Mouse (Mus musculus) CH12.LX (cell line): ENCODE results near the gene Acss1. TPM values are rescaled to one million over a fixed set of nuclear protein-coding genes. Genes with fewer than 3 reads are reported as not detected.

ENCODE experiments used
- DNase-seq: peaks from one replicate; pipeline ENCODE4 v3.0.0-alpha.2; 2013; ENCODE audit errors: extremely low read depth
- H3K27ac ChIP-seq: 2 replicates; pipeline ENCODE4 v1.5.1; 2012; ENCODE audit warnings: low read depth, mild to moderate bottlenecking, control low read depth, moderate library complexity; ENCODE audit not compliant: insufficient read depth
- H3K27me3 ChIP-seq: replicated peaks from 2 replicates; pipeline ENCODE3; 2012; ENCODE audit warnings: inconsistent platforms
- H3K36me3 ChIP-seq, 2 experiments: replicated peaks in 1 of 2; 2 replicates each; pipeline versions ENCODE3 to v1.6.1; 2012; ENCODE audit warnings: inconsistent platforms in 1 of 2, low read length in 1 of 2, mild to moderate bottlenecking in 1 of 2, mixed read lengths in 1 of 2, moderate library complexity in 1 of 2; ENCODE audit not compliant: control insufficient read depth in 1 of 2, insufficient read depth in 1 of 2
- H3K4me1 ChIP-seq, 2 experiments: 2 replicates each; pipeline ENCODE4 v1.6.1; 2012; ENCODE audit warnings: inconsistent platforms in 1 of 2, moderate library complexity in 1 of 2; ENCODE audit not compliant: insufficient read depth in 2 of 2, control insufficient read depth in 1 of 2
- H3K4me2 ChIP-seq: 2 replicates; pipeline ENCODE4 v1.6.1; 2012; ENCODE audit warnings: low read depth, mild to moderate bottlenecking, control low read depth; ENCODE audit not compliant: poor library complexity, insufficient read depth, severe bottlenecking
- H3K4me3 ChIP-seq, 3 experiments: fragments of 150-350 bp in 1 of 3; sonication (generic) in 1 of 3; replicated peaks in 1 of 3; 2 replicates each; pipeline versions ENCODE3 to v1.5.1; 2011 to 2012; ENCODE audit warnings: low read depth in 2 of 3, low read length in 2 of 3, mild to moderate bottlenecking in 2 of 3, moderate library complexity in 2 of 3, control low read depth in 1 of 3, improper control_type of control experiment in 1 of 3, inconsistent platforms in 1 of 3, mixed read lengths in 1 of 3; ENCODE audit not compliant: poor library complexity in 1 of 3
- H3K79me2 ChIP-seq: replicated peaks from 2 replicates; pipeline ENCODE4 v1.6.1; 2012; ENCODE audit warnings: mild to moderate bottlenecking, moderate library complexity; ENCODE audit not compliant: control insufficient read depth, poor library complexity, insufficient read depth, severe bottlenecking; ENCODE audit errors: extremely low read depth
- H3K9ac ChIP-seq: 2 replicates; pipeline ENCODE4 v1.6.1; 2012; ENCODE audit warnings: low read depth, mild to moderate bottlenecking, control low read depth, moderate library complexity; ENCODE audit not compliant: insufficient read depth
- H3K9me3 ChIP-seq: replicated peaks from 2 replicates; pipeline ENCODE3; 2012; ENCODE audit warnings: low read length, inconsistent platforms, mixed read lengths
- CHD1 ChIP-seq: IDR thresholded peaks from 2 replicates; pipeline ENCODE4 v1.6.1; 2012; ENCODE audit warnings: low read depth, low read length, improper control_type of control experiment, inconsistent platforms
- CTCF ChIP-seq, 2 experiments: IDR thresholded peaks in 1 of 2; conservative IDR thresholded peaks in 1 of 2; 2 replicates each; pipeline ENCODE4 v1.5.1; 2011 to 2012; ENCODE audit warnings: low read depth in 2 of 2, low read length in 2 of 2, improper control_type of control experiment in 1 of 2, inconsistent platforms in 1 of 2, mild to moderate bottlenecking in 1 of 2, moderate library complexity in 1 of 2
- E2F4 ChIP-seq: IDR thresholded peaks from 2 replicates; pipeline ENCODE4 v1.6.1; 2011; ENCODE audit warnings: low read depth, low read length, improper control_type of control experiment; ENCODE audit not compliant: insufficient replicate concordance
- EP300 ChIP-seq: IDR thresholded peaks from 2 replicates; pipeline ENCODE4 v1.6.1; 2011; ENCODE audit warnings: low read length, improper control_type of control experiment
- GABPA ChIP-seq: IDR thresholded peaks from 2 replicates; pipeline ENCODE4 v1.6.1; 2012; ENCODE audit warnings: low read depth, low read length, improper control_type of control experiment, inconsistent platforms; ENCODE audit not compliant: insufficient replicate concordance
- JUN ChIP-seq: IDR thresholded peaks from 2 replicates; pipeline ENCODE4 v1.6.1; 2011; ENCODE audit warnings: low read depth, mild to moderate bottlenecking, low read length, improper control_type of control experiment, moderate library complexity; ENCODE audit not compliant: insufficient read depth
- MAZ ChIP-seq: IDR thresholded peaks from 2 replicates; pipeline ENCODE4 v1.6.1; 2012; ENCODE audit warnings: low read depth, mild to moderate bottlenecking, inconsistent platforms, low read length, improper control_type of control experiment, moderate library complexity
- MXI1 ChIP-seq: IDR thresholded peaks from 2 replicates; pipeline ENCODE4 v1.6.1; 2011; ENCODE audit warnings: mild to moderate bottlenecking, low read depth, low read length, improper control_type of control experiment
- NELFE ChIP-seq: IDR thresholded peaks from 2 replicates; pipeline ENCODE4 v1.6.1; 2011; ENCODE audit warnings: low read depth, low read length, improper control_type of control experiment
- POLR2AphosphoS2 ChIP-seq: IDR thresholded peaks from 2 replicates; pipeline ENCODE4 v1.6.1; 2011; ENCODE audit warnings: low read depth, low read length, improper control_type of control experiment
- RAD21 ChIP-seq: IDR thresholded peaks from 2 replicates; pipeline ENCODE4 v1.6.1; 2011; ENCODE audit warnings: low read depth, mild to moderate bottlenecking, low read length, improper control_type of control experiment, moderate library complexity
- SIN3A ChIP-seq: IDR thresholded peaks from 2 replicates; pipeline ENCODE4 v1.6.1; 2012; ENCODE audit warnings: low read length, improper control_type of control experiment, inconsistent platforms
- SMC3 ChIP-seq: IDR thresholded peaks from 2 replicates; pipeline ENCODE4 v1.6.1; 2011; ENCODE audit warnings: low read depth, low read length, improper control_type of control experiment
- TBP ChIP-seq: conservative IDR thresholded peaks from 2 replicates; pipeline ENCODE4 v1.6.1; 2011; ENCODE audit warnings: low read depth, low read length, improper control_type of control experiment
- ZC3H11A ChIP-seq: IDR thresholded peaks from 2 replicates; pipeline ENCODE4 v1.6.1; 2012; ENCODE audit warnings: low read depth, mild to moderate bottlenecking, inconsistent platforms, low read length, improper control_type of control experiment
- ZKSCAN1 ChIP-seq: IDR thresholded peaks from 2 replicates; pipeline ENCODE4 v1.6.1; 2012; ENCODE audit warnings: low read depth, inconsistent platforms, low read length, improper control_type of control experiment, borderline replicate concordance
- dilution Hi-C: fragments of 300-500 bp; cut with MboI; formaldehyde crosslinking; loops from 2 replicates; pipeline ENCODE4 v1.14.3; 2020; ENCODE audit warnings: low sequenced_read_pairs; ENCODE audit not compliant: extremely low pct_unique_long_range_greater_than_20kb, extremely low pct_ligation_motif_present
- in situ Hi-C: fragments of 300-500 bp; cut with MboI; formaldehyde crosslinking; loops from 3 replicates; pipeline ENCODE4 v1.14.3; 2019; ENCODE audit warnings: low sequenced_read_pairs, low pct_ligation_motif_present, low pct_unique_long_range_greater_than_20kb, mixed read lengths
- polyA plus RNA-seq: library from polyadenylated mRNA; unstranded; fragments of >175 nt; gene quantifications from 2 replicates; pipeline ENCODE4 v1.2.1, GENCODE M21; 2012; ENCODE audit warnings: low read depth; ENCODE audit not compliant: insufficient read length
- total RNA-seq, 2 experiments: library from RNA; depleted of rRNA; stranded (reverse); fragments of 300-350 nt in 1 of 2; fragments of >200 nt in 1 of 2; gene quantifications; 2 replicates each; pipeline ENCODE4 v1.2.3; 2012 to 2014

Acss1 gene
- total and polyA plus RNA-seq, 3 experiments = 0.39 to 1.7 (median 0.76) TPM

DNA sequence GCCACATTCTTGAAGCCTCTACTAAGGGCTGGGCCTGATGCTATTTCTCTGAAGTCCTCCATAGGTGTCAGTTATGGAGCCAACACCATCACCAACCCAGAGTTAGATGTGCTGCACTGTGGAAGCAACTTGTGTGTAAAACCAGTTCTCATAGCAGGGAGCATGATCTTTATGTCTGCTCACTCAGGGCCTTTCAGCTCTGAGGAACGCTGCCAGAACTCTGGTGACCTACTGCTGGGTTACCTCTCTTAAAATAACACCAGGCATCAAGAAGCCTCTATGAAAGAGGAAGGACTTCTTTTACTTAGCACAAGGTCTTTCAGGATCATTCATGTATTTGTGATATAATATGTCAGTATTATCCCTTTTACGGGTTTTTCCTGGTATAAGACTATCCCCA, 66.1 kb downstream of the Acss1 start:
- no peak overlapping the region for H3K9ac ChIP-seq
- no peak overlapping the region for H3K27ac ChIP-seq
- in situ Hi-C loops (loop anchor here (10.0 kb wide), 1 partner anchor 143 kb away; the partner anchor contains the start of gene Entpd6), dilution Hi-C loops (no loop called here)
- peaks cover 3% of the 10 kb centered on the region for H3K79me2 ChIP-seq
- H3K36me3 ChIP-seq = peaks cover 5 to 55% of the 10 kb centered on the region in 2 experiments
- no peak overlapping the region for H3K4me2 ChIP-seq
- no peaks in the 10 kb centered on the region for H3K27me3 ChIP-seq
- no peak overlapping the region for H3K4me3 ChIP-seq
- H3K4me1 ChIP-seq = peaks cover under 1 to 8% of the 10 kb centered on the region in 2 experiments; a peak in 3 of 4 replicates
- no peaks in the 10 kb centered on the region for H3K9me3 ChIP-seq
- no peak for DNase-seq
- no peak for TF ChIP-seq TBP
- no peak for TF ChIP-seq MAZ
- TF ChIP-seq CHD1 = no peak
- no peak for TF ChIP-seq SMC3
- TF ChIP-seq MXI1 = no peak
- TF ChIP-seq E2F4 = no peak

- H3K4me1 ChIP-seq = no peaks in the 10 kb centered on the region
- H3K27me3 ChIP-seq = no peaks in the 10 kb centered on the region
- H3K9ac ChIP-seq = no peak overlapping the region
- H3K36me3 ChIP-seq = peaks cover 12 to 67% of the 10 kb centered on the region in 2 experiments
- in situ Hi-C loops = loop anchor here (10.0 kb wide), 1 partner anchor 145 kb away; the partner anchor contains the start of gene Entpd6
- H3K79me2 ChIP-seq = no peaks in the 10 kb centered on the region
- no peak overlapping the region for H3K4me3 ChIP-seq
- DNase-seq = no peak
- H3K27ac ChIP-seq = no peak overlapping the region
- TF ChIP-seq ZKSCAN1 (no peak), POLR2AphosphoS2 (no peak), JUN (no peak), CTCF (conservative IDR thresholded peaks at IDR 0.05 in 1 of 2, IDR thresholded peaks at IDR 0.05 in 1 of 2; ENCODE audit: low read depth in 2 of 2, low read length in 2 of 2) (no peak), RAD21 (no peak), NELFE (no peak), GABPA (no peak), MAZ (no peak), SIN3A (no peak), EP300 (no peak), TBP (no peak), ZC3H11A (no peak)
- no peak overlapping the region for H3K4me2 ChIP-seq
- dilution Hi-C loops = no loop called here
- no peaks in the 10 kb centered on the region for H3K9me3 ChIP-seq
These were observed 68.0 kb downstream of the Acss1 start for GRCm38 (mm10) chr2:150600263-150600662.
